Mouse (Mus musculus) left cerebral cortex, postnatal 10 days (tissue): Measurements from ENCODE around the gene Cul7. TPM values are rescaled to one million over a fixed set of nuclear protein-coding genes. Genes with fewer than 3 reads are reported as not detected.

Experiments used
- total RNA-seq, 2 experiments: library from RNA; stranded (reverse); gene quantifications; 2 replicates each; pipeline ENCODE4 v1.2.3; 2021

Cul7 gene
- total RNA-seq, 2 experiments from 2014 or later: 39.3 to 46.5 TPM

Other genes starting within 250 kb of the Cul7 start
- 1 to 10 TPM; 3.1 to 5.9 TPM for gene Crip3, start 221.4 kb upstream of the Cul7 start, total RNA-seq
- gene Slc22a7, start 211.9 kb upstream of the Cul7 start, total RNA-seq: under 1 TPM; 0.26 to 0.75 TPM
- gene Ttbk1, start 162.7 kb upstream of the Cul7 start, total RNA-seq: 100 to 1,000 TPM; 115 to 117 TPM
- gene Dnph1, start 153.6 kb upstream of the Cul7 start, total RNA-seq: 1 to 10 TPM; 6.0 to 6.2 TPM
- gene Cul9, start 103.9 kb upstream of the Cul7 start, total RNA-seq: 10 to 100 TPM; 41.7 to 43.5 TPM
- 10 to 100 TPM; 39.9 to 44.9 TPM for gene Srf, start 94.2 kb upstream of the Cul7 start, total RNA-seq
- 10 to 100 TPM; 18.5 to 18.8 TPM for gene Ptk7, start 20.8 kb upstream of the Cul7 start, total RNA-seq
- 10 to 100 TPM; 14.7 to 15.0 TPM for gene Klc4, start 4.3 kb upstream of the Cul7 start, total RNA-seq
- gene Mrpl2, start 4.1 kb upstream of the Cul7 start, total RNA-seq: 10 to 100 TPM; 44.6 to 50.5 TPM
- 10 to 100 TPM; 14.8 to 19.3 TPM for gene Rrp36, start 24.0 kb downstream of the Cul7 start, total RNA-seq
- gene Mea1, start 28.5 kb downstream of the Cul7 start, total RNA-seq: 100 to 1,000 TPM; 124 to 130 TPM
- gene Klhdc3, start 30.6 kb downstream of the Cul7 start, total RNA-seq: 100 to 1,000 TPM; 175 to 180 TPM
- 10 to 100 TPM; 96.4 to 98.5 TPM for gene Ppp2r5d, start 54.8 kb downstream of the Cul7 start, total RNA-seq
- gene Pex6, start 61.1 kb downstream of the Cul7 start, total RNA-seq: 10 to 100 TPM; 28.9 to 29.4 TPM
- under 1 TPM in 1 of 2 experiments, not detected in 1; 0.69 TPM for gene Gnmt, start 78.8 kb downstream of the Cul7 start, total RNA-seq
- 10 to 100 TPM; 50.9 to 53.7 TPM for gene Cnpy3, start 101.9 kb downstream of the Cul7 start, total RNA-seq
- not detected for gene Ptcra, start 113.4 kb downstream of the Cul7 start, total RNA-seq
- 10 to 100 TPM; 13.4 to 14.5 TPM for gene 2310039H08Rik, start 122.3 kb downstream of the Cul7 start, total RNA-seq
- gene Rpl7l1, start 132.3 kb downstream of the Cul7 start, total RNA-seq: 10 to 100 TPM; 46.5 to 52.7 TPM
- gene Bicral, start 208.1 kb downstream of the Cul7 start, total RNA-seq: 10 to 100 TPM; 36.5 to 36.6 TPM
- 10 to 100 TPM; 29.9 to 37.5 TPM for gene Tbcc, start 240.3 kb downstream of the Cul7 start, total RNA-seq